Mouse (Mus musculus) myocyte (in vitro differentiated cells): ENCODE measurements around the gene Pard3. TPM values are rescaled to one million over a fixed set of nuclear protein-coding genes. Genes with fewer than 3 reads are reported as not detected.

Experiments used
- H3K27me3 ChIP-seq: one replicate; pipeline ENCODE4 v1.6.1; 2011; ENCODE audit not compliant: control insufficient read depth, insufficient read depth, insufficient read length
- H3K36me3 ChIP-seq: one replicate; pipeline ENCODE4 v1.6.1; 2011; ENCODE audit not compliant: control insufficient read depth, insufficient read depth
- H3K4me2 ChIP-seq: one replicate; pipeline ENCODE4 v1.6.1; 2011; ENCODE audit warnings: low read depth, control low read depth
- H3K4me3 ChIP-seq: one replicate; pipeline ENCODE4 v1.5.1; 2011; ENCODE audit warnings: mild to moderate bottlenecking, control low read depth, moderate library complexity
- H3K79me2 ChIP-seq: one replicate; pipeline ENCODE4 v1.6.1; 2011; ENCODE audit not compliant: control insufficient read depth, insufficient read depth
- H3ac ChIP-seq: one replicate; pipeline ENCODE4 v1.6.1; 2011; ENCODE audit not compliant: control insufficient read depth, insufficient read length
- CEBPB ChIP-seq: IDR thresholded peaks from 2 replicates; pipeline ENCODE4 v1.6.1; 2011; ENCODE audit warnings: mild to moderate bottlenecking, moderate library complexity; ENCODE audit not compliant: poor library complexity, insufficient read depth, severe bottlenecking
- E2F4 ChIP-seq: IDR thresholded peaks from one replicate; pipeline ENCODE4 v1.6.1; 2011; ENCODE audit warnings: mild to moderate bottlenecking, control low read depth, moderate library complexity; ENCODE audit not compliant: insufficient read depth
- MAX ChIP-seq: IDR thresholded peaks from one replicate; pipeline ENCODE4 v1.6.1; 2011; ENCODE audit warnings: low read depth, mild to moderate bottlenecking, control low read depth
- MYOD1 ChIP-seq, 3 experiments: IDR thresholded peaks; one replicate each; pipeline ENCODE4 v1.6.1; 2011; ENCODE audit warnings: control low read depth in 2 of 3, low read depth in 2 of 3, mild to moderate bottlenecking in 2 of 3, moderate library complexity in 1 of 3; ENCODE audit not compliant: insufficient read length in 2 of 3, control insufficient read depth in 1 of 3
- MYOG ChIP-seq, 3 experiments: IDR thresholded peaks; one replicate each; pipeline ENCODE4 v1.6.1; 2011; ENCODE audit warnings: control low read depth in 2 of 3, low read depth in 2 of 3, mild to moderate bottlenecking in 2 of 3; ENCODE audit not compliant: insufficient read length in 2 of 3, control insufficient read depth in 1 of 3, insufficient read depth in 1 of 3
- POLR2A ChIP-seq: IDR thresholded peaks from one replicate; pipeline ENCODE4 v1.6.1; 2011; ENCODE audit warnings: low read depth, mild to moderate bottlenecking, control low read depth, moderate library complexity; ENCODE audit not compliant: insufficient read length
- POLR2AphosphoS2 ChIP-seq: IDR thresholded peaks from one replicate; pipeline ENCODE4 v1.6.1; 2011; ENCODE audit warnings: low read depth, control low read depth; ENCODE audit not compliant: insufficient read length
- REST ChIP-seq: IDR thresholded peaks from one replicate; pipeline ENCODE4 v1.6.1; 2011; ENCODE audit warnings: mild to moderate bottlenecking, control low read depth, moderate library complexity; ENCODE audit not compliant: insufficient read depth, insufficient read length
- SRF ChIP-seq: IDR thresholded peaks from one replicate; pipeline ENCODE4 v1.6.1; 2011; ENCODE audit warnings: low read depth; ENCODE audit not compliant: control insufficient read depth, insufficient read length
- TCF12 ChIP-seq: IDR thresholded peaks from one replicate; pipeline ENCODE4 v1.6.1; 2011; ENCODE audit warnings: mild to moderate bottlenecking, control low read depth; ENCODE audit not compliant: poor library complexity, insufficient read depth, severe bottlenecking
- TCF3 ChIP-seq: IDR thresholded peaks from one replicate; pipeline ENCODE4 v1.6.1; 2011; ENCODE audit warnings: low read depth, control low read depth; ENCODE audit not compliant: insufficient read length
- USF1 ChIP-seq: IDR thresholded peaks from one replicate; pipeline ENCODE4 v1.6.1; 2011; ENCODE audit warnings: low read depth, mild to moderate bottlenecking, control low read depth, moderate library complexity
- polyA plus RNA-seq: library from polyadenylated mRNA; unstranded; fragments of >200 nt; fragmentation: generic; extraction: Trizol; gene quantifications from one replicate; pipeline ENCODE4 v1.2.1, GENCODE M21; 2012; ENCODE audit warnings: missing spikeins

Pard3 gene
- polyA plus RNA-seq, 1 experiment: 24.3 TPM

GRCm38 (mm10) chr8:127118373-127118861 lies 54.7 kb downstream of the Pard3 start:
- Histone ChIP-seq H3ac (no peak overlapping the region), H3K27me3 (no peaks in the 10 kb centered on the region), H3K4me2 (peak overlapping the region; percentile 1), H3K79me2 (peaks cover 71% of the 10 kb centered on the region), H3K36me3 (no peaks in the 10 kb centered on the region), H3K4me3 (no peak overlapping the region)
- TF ChIP-seq TCF3 (no peak), MYOD1 (IDR thresholded peaks at IDR 0.05; ENCODE audit: control insufficient read depth in 1 of 3, insufficient read length in 2 of 3, low read depth in 2 of 3) (peak; percentile 76 to 95 (median 91)), MYOG (IDR thresholded peaks at IDR 0.05; ENCODE audit: control insufficient read depth in 1 of 3, insufficient read depth in 1 of 3, insufficient read length in 2 of 3, low read depth in 2 of 3) (peak; percentile 20 to 68 (median 62)), MAX (no peak), E2F4 (no peak)

- H3K4me3 ChIP-seq: no peak overlapping the region
- H3K36me3 ChIP-seq: no peaks in the 10 kb centered on the region
- H3K27me3 ChIP-seq: no peaks in the 10 kb centered on the region
- peaks cover 67% of the 10 kb centered on the region for H3K79me2 ChIP-seq
- H3K4me2 ChIP-seq: no peak overlapping the region
- no peak overlapping the region for H3ac ChIP-seq
- no peak for TF ChIP-seq CEBPB
- no peak for TF ChIP-seq MYOG (IDR thresholded peaks at IDR 0.05; ENCODE audit: control insufficient read depth in 1 of 3, insufficient read depth in 1 of 3, insufficient read length in 2 of 3, low read depth in 2 of 3)
- no peak for TF ChIP-seq REST
- no peak for TF ChIP-seq SRF
- no peak for TF ChIP-seq E2F4
- no peak for TF ChIP-seq TCF3
- no peak for TF ChIP-seq USF1
- TF ChIP-seq TCF12: no peak
- TF ChIP-seq MYOD1 (IDR thresholded peaks at IDR 0.05; ENCODE audit: control insufficient read depth in 1 of 3, insufficient read length in 2 of 3, low read depth in 2 of 3): no peak
- TF ChIP-seq MAX: no peak
- TF ChIP-seq POLR2A: no peak
- no peak for TF ChIP-seq POLR2AphosphoS2
Measured at GRCm38 (mm10) chr8:127123391-127123790, 59.7 kb downstream of the Pard3 start.

GRCm38 (mm10) chr8:127124795-127125194 lies 61.1 kb downstream of the Pard3 start:
- TF ChIP-seq MYOG (IDR thresholded peaks at IDR 0.05; ENCODE audit: control insufficient read depth in 1 of 3, insufficient read depth in 1 of 3, insufficient read length in 2 of 3, low read depth in 2 of 3): no peak
- TF ChIP-seq E2F4: no peak
- TF ChIP-seq REST: no peak
- no peak for TF ChIP-seq SRF
- TF ChIP-seq CEBPB: no peak
- no peak for TF ChIP-seq POLR2AphosphoS2
- TF ChIP-seq USF1: no peak
- no peak for TF ChIP-seq TCF12
- TF ChIP-seq MYOD1 (IDR thresholded peaks at IDR 0.05; ENCODE audit: control insufficient read depth in 1 of 3, insufficient read length in 2 of 3, low read depth in 2 of 3): no peak
- TF ChIP-seq TCF3: no peak
- TF ChIP-seq MAX: no peak
- TF ChIP-seq POLR2A: no peak
- no peak overlapping the region for H3ac ChIP-seq
- H3K79me2 ChIP-seq: peaks cover 61% of the 10 kb centered on the region
- H3K27me3 ChIP-seq: no peaks in the 10 kb centered on the region
- H3K4me3 ChIP-seq: no peak overlapping the region
- peak overlapping the region; percentile 61 for H3K4me2 ChIP-seq
- no peaks in the 10 kb centered on the region for H3K36me3 ChIP-seq

GRCm38 (mm10) chr8:127125686-127126683 lies 62.3 kb downstream of the Pard3 start:
- H3ac ChIP-seq: no peak overlapping the region
- TF ChIP-seq MYOD1 (IDR thresholded peaks at IDR 0.05; ENCODE audit: control insufficient read depth in 1 of 3, insufficient read length in 2 of 3, low read depth in 2 of 3) (no peak), SRF (no peak), TCF3 (no peak), E2F4 (no peak), USF1 (no peak), REST (no peak), MYOG (IDR thresholded peaks at IDR 0.05; ENCODE audit: control insufficient read depth in 1 of 3, insufficient read depth in 1 of 3, insufficient read length in 2 of 3, low read depth in 2 of 3) (no peak), MAX (no peak), CEBPB (no peak), POLR2A (no peak), TCF12 (no peak), POLR2AphosphoS2 (no peak)
- H3K79me2 ChIP-seq: peaks cover 63% of the 10 kb centered on the region
- H3K4me2 ChIP-seq: peak overlapping the region; percentile 61
- H3K4me3 ChIP-seq: no peak overlapping the region
- no peaks in the 10 kb centered on the region for H3K36me3 ChIP-seq
- no peaks in the 10 kb centered on the region for H3K27me3 ChIP-seq
